Mouse (Mus musculus) thymus, postnatal 0 days (tissue): Measurements from ENCODE around the gene Pik3r2. TPM values are rescaled to one million over a fixed set of nuclear protein-coding genes. Genes with fewer than 3 reads are reported as not detected.

Experiments used
- DNase-seq: peaks from one replicate; pipeline ENCODE4 v3.0.0-alpha.2; 2015; ENCODE audit warnings: low spot score
- polyA plus RNA-seq: library from polyadenylated mRNA; unstranded; fragments of >200 nt; fragmentation: Nextera tagmentation; extraction: Ambion mirVana; gene quantifications from 2 replicates; pipeline ENCODE4 v1.2.1, GENCODE M21; 2015

Pik3r2 gene
- polyA plus RNA-seq, 1 experiment from 2014 or later: 35.1 TPM

DNA sequence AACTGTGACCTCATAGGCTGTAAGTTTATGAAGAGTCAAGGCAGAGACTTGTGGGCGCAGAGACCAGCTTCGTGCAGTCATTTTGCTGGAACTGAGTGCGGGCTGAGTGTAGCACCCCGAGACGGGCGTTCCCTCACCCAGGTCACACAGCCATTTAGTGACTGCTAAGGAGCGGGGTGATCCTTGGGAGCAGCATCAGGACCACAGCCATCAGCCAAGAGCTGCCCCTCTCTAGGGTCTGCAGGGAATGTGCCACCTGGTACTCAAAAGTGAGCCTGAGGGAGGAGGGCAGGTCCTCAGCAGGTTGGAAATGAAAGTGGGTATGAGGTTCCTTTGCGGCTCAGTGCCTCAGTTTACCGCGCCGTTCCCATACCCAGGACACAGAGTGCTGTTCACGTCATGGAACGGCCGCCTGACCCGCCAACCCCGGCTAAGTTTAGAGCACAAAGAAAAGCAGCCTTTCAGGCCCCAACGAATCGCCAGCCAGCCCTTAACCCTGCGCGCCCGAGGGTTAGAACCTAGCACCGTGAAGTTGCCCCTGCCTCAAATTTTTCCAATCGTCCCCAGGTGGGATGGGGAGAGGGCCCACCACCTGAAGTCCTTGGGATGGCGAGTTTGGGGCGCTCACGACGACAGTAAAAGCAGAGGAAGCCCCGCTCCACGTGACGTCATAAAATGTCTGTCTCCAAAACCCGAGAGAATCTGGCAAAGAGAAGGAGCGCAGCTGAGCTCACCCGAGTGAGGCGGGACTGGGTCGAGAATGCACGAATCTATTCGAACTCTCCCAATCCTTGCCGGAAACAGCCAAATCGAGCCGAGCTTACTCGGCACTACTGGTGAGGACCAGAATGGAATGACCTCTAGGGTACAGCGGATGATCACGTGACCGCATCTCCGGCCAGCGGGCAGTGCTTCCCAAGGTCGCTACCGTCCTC is 32.6 kb downstream of the Pik3r2 start:
- no peak for DNase-seq

DNA sequence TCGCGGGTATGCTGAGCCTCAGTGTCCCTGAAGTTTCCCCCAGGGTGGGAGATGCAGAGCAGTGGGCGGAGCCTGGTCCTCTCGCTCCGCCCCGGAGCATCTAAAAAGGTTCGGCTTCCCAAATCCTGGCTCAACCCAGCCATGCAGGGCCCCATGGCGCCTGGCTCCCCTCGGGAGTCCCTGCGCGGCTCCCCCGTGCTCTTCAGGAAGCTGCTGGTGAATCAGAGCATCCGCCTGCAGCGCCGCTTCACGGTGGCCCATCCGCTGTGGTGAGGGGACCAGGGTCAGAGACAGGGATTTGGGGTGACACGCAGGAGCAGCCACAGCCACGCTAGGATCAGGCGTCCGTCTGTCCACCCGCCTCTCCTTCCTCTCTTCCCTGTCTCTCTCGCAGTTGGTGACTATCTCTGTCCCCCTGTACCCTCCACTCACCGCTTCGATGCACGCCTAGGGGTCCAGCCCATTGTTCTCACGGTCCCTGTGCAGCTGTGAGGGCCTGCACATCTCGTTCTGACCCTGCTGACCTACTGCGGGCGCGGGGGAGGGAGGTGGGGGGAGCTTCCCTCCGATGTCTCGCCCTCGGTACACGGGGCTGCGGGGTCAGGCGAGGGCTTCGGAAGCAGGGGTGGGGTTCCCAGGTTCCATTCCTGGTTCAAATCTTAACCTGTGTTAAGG is 33.4 kb downstream of the Pik3r2 start:
- no peak for DNase-seq

DNA sequence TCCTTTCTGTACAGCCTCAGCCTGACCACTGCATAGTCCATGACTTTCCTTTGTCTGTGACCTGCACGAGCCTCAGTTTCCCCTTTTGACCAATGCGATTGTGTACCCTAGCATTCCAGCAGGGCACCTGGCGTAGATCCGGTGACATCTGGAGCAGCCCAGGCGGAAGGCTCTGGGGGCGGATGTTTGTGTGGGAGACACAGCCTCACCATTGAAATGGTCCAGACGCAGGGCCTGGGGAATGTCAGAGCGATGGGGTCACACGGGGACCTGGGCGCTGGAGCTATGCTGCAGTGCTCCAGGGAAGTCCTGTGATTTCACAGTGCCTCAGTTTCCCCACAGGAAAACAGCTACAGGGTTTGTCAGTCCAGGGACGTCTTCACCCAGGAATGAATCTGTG is 34.3 kb downstream of the Pik3r2 start:
- DNase-seq: no peak

DNA sequence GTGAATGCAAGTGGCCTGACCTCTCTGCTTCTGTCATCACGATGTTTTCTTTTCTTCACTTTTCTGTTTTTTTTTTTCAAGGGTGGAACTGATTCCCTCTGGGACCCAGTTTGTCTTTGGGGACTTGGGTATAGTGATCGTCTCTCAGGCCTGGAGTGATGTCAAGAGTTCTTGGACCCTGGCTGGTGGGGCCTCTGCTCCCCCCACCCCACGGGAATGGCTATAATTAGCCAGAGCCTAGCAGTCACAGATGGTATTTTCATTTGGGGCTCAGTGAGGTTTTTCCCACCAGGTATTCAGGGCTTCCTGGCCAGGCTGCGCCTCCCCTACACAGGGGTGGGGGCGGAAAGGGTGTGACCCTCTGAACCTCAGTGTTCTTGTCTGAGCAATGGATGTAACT is 34.9 kb downstream of the Pik3r2 start:
- no peak for DNase-seq

- DNase-seq: peak; percentile 39
Observed at GRCm38 (mm10) chr8:70738211-70738610, 38.3 kb downstream of the Pik3r2 start.

DNA sequence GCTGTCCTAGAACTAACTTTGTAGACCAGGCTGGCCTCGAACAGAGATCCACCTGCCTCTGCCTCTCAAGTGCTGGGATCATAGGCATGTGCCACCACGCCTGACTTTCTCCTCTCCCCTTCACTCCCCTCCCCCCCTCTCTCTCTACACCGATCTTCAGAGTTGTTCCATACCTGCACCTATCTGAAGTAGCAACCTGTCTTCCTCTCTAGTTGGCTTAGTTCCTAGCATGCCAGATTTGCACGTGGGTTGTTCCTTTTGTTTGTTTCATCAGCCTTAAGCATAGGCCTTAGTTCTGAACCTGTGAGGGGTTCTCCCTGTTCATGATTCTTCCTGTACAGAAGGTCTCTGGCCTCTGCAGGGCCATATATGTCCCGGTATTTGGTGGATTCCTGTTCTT is 38.8 kb downstream of the Pik3r2 start:
- no peak for DNase-seq

DNA sequence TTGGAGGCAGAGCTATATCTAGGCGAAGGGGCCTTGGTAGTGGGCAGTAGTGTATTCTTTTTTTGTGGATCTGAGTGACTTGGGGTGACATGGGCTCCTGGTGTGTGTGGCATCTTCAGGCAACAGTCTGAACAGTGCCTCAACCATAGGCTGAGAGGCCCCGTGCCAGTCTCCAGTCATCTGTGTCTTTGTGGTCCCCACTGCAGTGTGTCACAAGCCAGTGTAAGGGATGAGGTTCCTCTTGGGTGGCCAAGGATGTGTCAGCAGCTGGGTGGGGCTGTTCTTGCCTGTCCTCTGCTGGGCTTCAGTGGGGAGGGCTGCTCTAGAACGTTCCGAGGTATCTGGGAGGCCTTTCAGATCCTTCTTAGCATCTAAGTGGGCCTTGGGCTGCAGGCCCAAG is 45.6 kb downstream of the Pik3r2 start:
- DNase-seq: no peak

GRCm38 (mm10) chr8:70729808-70730475 is 46.6 kb downstream of the Pik3r2 start:
- peak; percentile 51 for DNase-seq

DNA sequence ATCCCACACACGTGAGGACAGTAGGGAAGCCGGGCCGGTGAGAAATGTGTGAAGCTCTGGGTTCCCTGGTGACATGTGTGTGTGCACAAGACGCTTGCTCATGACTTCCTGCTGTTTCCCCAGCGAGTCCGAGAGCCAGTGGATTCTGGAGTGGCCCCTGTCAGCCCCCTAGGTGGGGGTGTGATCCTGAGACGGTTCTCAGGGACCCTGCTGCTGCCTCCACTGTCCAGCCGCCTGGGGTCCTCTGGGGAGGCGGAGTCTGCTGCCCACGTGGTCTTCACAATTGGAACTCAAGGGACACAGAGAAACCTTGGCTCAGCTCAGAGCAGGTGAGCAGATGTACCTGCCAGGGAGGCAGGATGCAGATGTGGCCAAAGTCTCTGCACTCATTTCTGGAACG is 49.8 kb downstream of the Pik3r2 start:
- DNase-seq: no peak

DNA sequence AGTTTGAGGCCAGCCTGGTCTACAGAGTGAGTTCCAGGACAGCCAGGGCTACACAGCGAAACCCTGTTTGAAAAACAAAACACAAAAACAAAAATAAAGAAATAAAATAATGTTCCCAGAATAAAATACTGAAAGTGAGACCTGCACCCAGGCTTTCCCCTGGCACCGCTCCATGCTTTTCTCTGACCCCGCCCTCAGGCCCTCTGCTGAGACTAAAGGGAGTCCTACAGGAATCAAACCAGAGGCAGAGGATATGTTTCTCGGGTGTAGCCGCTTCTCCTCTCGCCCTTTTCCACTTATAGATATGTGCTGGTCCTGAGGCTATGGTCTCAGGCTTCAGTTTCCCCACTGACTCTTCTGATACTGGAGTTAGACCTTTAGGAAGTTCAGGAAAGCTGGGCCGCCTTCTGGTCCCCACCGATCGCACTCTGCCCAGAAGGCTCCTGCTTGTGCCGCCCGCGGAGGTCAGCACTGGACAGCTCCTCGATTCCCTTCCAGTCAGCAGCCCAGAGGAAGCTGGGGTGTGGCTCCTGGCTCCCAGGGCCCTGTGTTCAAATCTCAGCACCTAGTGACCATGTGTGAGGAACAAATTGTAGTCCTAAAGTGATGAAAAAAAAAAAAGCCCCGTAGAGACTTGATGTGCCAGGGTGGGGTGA is 50.6 kb downstream of the Pik3r2 start:
- DNase-seq: no peak

DNA sequence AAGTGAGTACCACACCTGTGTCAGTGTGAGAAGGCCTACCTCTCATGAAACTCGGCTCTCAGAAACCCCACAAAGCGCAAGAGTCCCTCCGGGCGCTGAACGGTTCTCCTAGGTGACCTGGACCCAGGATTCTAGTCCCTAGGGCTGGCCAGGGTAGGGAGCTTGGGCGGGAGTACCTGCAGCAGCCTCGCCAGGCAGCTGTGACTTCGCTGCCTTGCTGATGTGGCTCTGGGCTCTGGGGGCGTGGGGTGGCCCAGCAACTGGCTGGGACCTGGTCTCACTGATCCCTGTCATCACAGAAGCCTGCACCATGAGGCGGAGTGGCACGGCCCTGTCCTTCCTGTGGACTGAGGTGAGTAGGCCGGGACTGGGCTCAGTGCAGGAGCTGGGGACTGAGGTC is 52.3 kb downstream of the Pik3r2 start:
- no peak for DNase-seq

- DNase-seq: no peak
Observed at GRCm38 (mm10) chr8:70723486-70724210, 52.9 kb downstream of the Pik3r2 start, which contains the start of gene Pde4c. Gene Pde4c, plus strand, starts transcription at chr8:70723720.

- no peak for DNase-seq
Observed at GRCm38 (mm10) chr8:70721601-70722000, 54.9 kb downstream of the Pik3r2 start.

DNA sequence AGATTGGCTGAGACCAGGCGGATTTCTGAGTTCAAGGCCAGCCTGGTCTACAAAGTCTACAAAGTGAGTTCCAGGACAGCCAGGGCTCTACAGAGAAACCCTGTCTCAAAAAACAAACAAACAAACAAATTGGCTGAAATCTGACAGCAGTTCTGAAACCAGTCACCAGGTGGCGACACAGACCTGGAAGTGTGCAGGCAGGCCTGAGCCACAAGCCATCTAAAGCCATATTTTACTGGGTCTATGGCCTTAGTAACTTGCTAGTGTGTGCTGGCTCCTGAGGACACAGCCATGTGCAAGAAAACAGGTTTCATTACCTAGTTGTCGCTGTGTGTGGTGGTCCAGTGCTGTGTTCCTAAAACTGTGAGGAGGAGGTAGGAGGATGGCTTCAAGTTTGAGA is 55.8 kb downstream of the Pik3r2 start:
- peak; percentile 76 for DNase-seq

DNA sequence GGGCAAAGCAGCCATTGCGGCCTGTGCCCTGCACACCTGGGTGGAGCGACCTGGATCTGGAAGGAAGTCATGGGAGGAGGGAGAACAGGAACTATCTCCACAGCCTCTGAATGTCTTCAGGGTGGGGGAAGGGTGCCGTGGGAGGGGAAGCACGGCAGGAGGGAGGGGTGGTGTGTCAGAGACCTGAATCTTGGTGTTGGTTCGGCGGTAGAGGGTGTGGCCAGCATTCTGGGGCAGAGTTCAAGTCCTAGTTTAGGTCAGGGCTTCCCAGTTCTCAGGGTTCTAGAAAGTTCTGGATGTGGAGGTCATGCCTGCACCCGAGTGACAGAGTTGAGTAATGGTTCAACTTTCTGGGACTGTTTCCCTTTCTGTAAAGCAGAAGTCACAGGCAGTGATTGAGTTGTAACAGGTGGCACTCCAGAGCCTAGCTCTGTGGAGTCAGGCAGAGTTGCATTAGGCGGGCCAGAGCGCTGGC is 56.7 kb downstream of the Pik3r2 start:
- DNase-seq: no peak

DNA sequence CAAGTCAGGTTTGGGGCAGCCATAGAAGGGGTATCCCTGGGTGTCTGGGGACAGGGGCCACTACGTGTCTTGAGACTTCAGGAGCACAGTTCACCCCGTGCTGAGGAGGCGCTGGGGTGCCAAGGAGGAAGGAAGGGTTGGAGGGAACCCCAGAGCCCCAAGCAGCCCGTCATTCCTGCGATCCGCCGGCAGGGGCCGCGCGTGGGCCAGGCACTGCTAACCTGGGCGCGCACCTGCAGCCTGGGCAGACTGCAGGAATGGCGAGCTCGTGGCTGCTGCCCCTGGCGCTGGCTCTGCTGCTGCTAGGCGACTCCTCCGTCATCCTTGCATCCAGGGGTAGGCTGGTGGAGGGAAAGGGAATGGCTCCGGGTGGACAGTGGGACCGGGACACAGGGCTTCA is 58.2 kb downstream of the Pik3r2 start, which contains the start of gene Gm3336:
Gm3336 (plus strand) TSS at position 247 of the 400 bp plus-strand sequence.
- peak; percentile 80 for DNase-seq
